Mouse (Mus musculus) hindbrain, embryonic 14.5 days (tissue): ENCODE measurements at regions not wholly inside any gene's neighbourhood (a gene's known extent, or its start where the extent isn't known, plus 50 kb on each side); places are given as distances from the start of the nearest gene placed in this dataset.

Experiments
- ATAC-seq: fragments of 200-750 bp; cut with Nextera tagmentation; 2 replicates; pipeline ENCODE4 v1.8.0; 2017; ENCODE audit warnings: moderate number of reproducible peaks, mild to moderate bottlenecking, moderate TSS enrichment, moderate library complexity; ENCODE audit not compliant: low FRiP score
- DNase-seq: peaks from one replicate; pipeline ENCODE4 v3.0.0-alpha.2; 2015; ENCODE audit warnings: low spot score
- H3K27ac ChIP-seq: fragments of 300-500 bp; sonication (generic); 2 replicates; pipeline ENCODE4 v1.5.1; 2014; ENCODE audit warnings: mild to moderate bottlenecking, moderate library complexity
- H3K27me3 ChIP-seq: fragments of 300-500 bp; sonication (generic); 2 replicates; pipeline ENCODE4 v1.6.1; 2014; ENCODE audit warnings: mild to moderate bottlenecking, low read length, mixed read lengths; ENCODE audit not compliant: control insufficient read depth, insufficient read depth
- H3K36me3 ChIP-seq: fragments of 300-500 bp; sonication (generic); replicated peaks from 2 replicates; pipeline ENCODE4 v1.6.1; 2014; ENCODE audit not compliant: control insufficient read depth, insufficient read depth
- H3K4me1 ChIP-seq: fragments of 300-500 bp; sonication (generic); replicated peaks from 2 replicates; pipeline ENCODE4 v1.6.1; 2014; ENCODE audit warnings: antibody characterized with exemption, low read length, mixed read lengths; ENCODE audit not compliant: control insufficient read depth, insufficient read depth
- H3K4me2 ChIP-seq: fragments of 300-500 bp; sonication (generic); replicated peaks from 2 replicates; pipeline ENCODE4 v1.6.1; 2014; ENCODE audit warnings: mild to moderate bottlenecking, moderate library complexity
- H3K4me3 ChIP-seq: fragments of 300-500 bp; sonication (generic); replicated peaks from 2 replicates; pipeline ENCODE4 v1.5.1; 2014; ENCODE audit warnings: mild to moderate bottlenecking, low read length
- H3K9ac ChIP-seq: fragments of 300-500 bp; sonication (generic); 2 replicates; pipeline ENCODE4 v1.6.1; 2014
- H3K9me3 ChIP-seq: fragments of 300-500 bp; sonication (generic); 2 replicates; pipeline ENCODE4 v1.6.1; 2016; ENCODE audit warnings: low read length; ENCODE audit not compliant: control insufficient read depth
- WGBS: fragments of 180-500 bp; shearing (Covaris S2); extraction: QIAGEN DNeasy Blood & Tissue Kit; methylation state at CpG from one replicate; pipeline ENCODE4 v1.1.7; 2014; 5-methylcytosine and 5-hydroxymethylcytosine counted together

DNA sequence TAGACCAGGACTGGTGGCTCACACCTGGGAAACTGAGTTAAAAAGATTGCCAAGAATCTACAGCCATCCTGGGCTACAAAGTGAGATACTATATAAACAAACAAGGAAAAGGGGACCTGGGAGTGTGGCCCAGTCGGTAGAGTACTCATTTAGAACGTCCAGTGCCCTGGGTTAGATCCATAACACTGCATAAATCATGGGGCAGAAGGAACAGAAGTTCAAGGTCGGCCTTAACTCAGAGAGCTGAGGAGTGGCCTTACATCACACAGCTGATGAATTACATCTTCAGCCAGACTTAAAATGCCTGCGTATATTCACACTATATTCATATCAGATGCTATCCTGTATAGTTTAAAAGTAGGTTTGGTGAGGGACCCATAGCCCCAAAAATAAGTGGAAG, 78.0 kb upstream of the Thy1 start:
- ATAC-seq, result no peak
- Histone ChIP-seq H3K4me1 (peaks cover 18% of the 10 kb centered on the region), H3K4me3 (no peak overlapping the region), H3K27ac (no peak overlapping the region), H3K9me3 (no peaks in the 10 kb centered on the region), H3K27me3 (no peaks in the 10 kb centered on the region), H3K4me2 (no peak overlapping the region), H3K36me3 (no peaks in the 10 kb centered on the region), H3K9ac (no peak overlapping the region)
- DNase-seq, result no peak
- WGBS, result 81% methylated on average over 4 of the region's 4 CpGs

DNA sequence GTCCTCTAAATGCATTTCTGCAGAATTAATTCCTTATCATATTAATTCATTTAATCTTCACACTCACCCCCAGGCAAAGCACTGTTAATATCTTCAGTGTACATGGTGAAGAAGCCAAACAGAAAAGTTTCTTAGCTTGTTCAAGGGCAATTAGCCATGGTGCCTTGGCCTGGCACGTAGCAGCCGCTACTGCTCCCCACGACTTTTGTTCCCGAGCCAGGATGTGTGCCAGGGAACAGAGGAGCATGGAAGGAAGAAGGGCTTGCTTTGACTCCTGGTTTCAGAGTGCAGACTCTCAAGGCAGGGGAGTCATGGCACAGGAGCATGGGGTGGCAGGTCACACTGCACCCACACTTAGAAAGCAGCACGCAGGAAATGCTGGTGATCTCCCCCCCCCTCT, 77.4 kb upstream of the Thy1 start:
- Histone ChIP-seq H3K36me3 (no peaks in the 10 kb centered on the region), H3K4me2 (no peak overlapping the region), H3K27ac (no peak overlapping the region), H3K27me3 (no peaks in the 10 kb centered on the region), H3K9ac (no peak overlapping the region), H3K4me1 (peaks cover 24% of the 10 kb centered on the region), H3K4me3 (no peak overlapping the region), H3K9me3 (no peaks in the 10 kb centered on the region)
- ATAC-seq, result no peak
- DNase-seq, result no peak
- 60% methylated on average over 5 of the region's 5 CpGs for WGBS

DNA sequence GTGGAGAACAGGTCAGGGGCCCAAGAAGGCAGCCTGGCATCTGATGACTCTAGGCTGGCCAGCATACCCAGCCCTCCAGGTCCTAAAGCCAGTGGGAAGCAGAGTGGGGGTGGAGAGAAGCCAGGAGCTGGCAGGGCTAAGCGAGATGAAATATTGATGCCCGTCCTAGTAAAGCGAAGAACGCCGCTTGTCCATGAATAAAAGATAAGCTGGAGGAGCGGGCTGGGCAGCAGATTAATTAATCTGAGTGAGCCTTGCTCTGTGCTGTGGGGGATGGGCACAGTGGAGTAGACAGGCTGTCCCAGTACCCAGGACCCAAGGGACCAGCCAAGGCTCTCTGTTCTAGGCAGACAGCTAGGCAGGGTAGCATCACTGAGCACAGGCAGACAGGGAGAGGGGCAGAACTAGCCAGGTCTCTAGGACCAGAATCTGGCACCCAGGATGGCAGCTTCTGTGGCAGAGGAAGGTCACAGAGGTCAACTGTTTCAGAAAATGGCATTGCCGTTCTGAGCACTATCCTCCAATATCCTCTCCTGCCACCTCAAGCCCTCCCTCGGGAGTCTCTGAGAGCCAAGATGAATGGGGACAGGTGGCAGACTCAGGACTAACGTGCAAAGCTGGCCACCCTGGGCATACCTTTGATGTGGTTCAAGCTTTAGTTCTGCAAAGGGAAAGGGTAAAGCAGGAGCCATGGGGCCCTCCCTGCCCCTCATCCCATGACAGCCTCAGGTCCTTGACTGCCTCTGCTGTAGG, 73.0 kb upstream of the Thy1 start:
- H3K4me1 ChIP-seq, result peaks cover 29% of the 10 kb centered on the region
- no peaks in the 10 kb centered on the region for H3K27me3 ChIP-seq
- H3K4me2 ChIP-seq, result peak overlapping the region; percentile 39
- H3K9ac ChIP-seq, result peak overlapping the region; percentile 44; the same call in 1 of the 2 replicates
- ATAC-seq (peak; percentile 81), DNase-seq (peak; percentile 67)
- peak overlapping the region; percentile 14 for H3K4me3 ChIP-seq
- no peaks in the 10 kb centered on the region for H3K36me3 ChIP-seq
- peak overlapping the region; percentile 73 for H3K27ac ChIP-seq
- WGBS, result 15% methylated on average over 9 of the region's 9 CpGs
- no peaks in the 10 kb centered on the region for H3K9me3 ChIP-seq

DNA sequence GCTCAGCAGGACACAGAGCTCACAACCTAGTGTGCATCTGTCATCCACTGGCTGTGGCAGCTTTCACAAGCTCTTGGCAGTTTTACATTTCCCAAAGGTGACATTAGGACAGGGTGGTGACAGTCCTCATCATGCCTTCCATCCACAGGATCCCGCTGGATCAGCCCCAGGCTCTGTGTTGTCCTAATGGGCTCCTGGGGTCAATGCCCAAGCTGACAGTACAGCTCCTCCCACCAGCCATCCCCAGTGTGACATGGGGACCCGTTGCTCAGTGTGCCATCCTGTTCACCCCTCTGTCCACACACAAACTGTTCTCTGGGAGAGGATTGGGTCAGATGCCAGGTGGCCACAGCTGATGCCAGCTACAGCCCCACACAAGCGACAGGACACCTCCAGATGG, 72.3 kb upstream of the Thy1 start:
- peak; percentile 39; the same call in 1 of the 2 replicates for ATAC-seq

DNA sequence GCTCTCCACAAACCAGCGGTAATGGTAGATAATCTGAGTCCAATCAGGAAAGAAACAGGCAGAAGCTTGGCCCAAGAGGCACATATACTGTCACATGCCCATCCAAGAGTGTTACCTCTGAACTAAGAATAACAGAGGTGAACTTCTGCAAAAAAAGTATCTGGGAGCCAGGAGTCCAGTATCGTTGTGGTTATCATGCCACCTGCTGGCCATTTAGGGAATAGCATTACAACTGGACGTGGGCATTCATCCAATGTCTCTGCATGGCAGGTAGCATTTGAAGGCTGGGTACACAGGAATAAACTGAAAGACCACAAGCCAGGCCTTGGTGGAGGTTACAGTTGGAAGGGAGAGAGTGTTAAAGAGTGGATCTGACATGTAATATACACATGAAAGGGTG, 70.9 kb upstream of the Thy1 start:
- Histone ChIP-seq H3K9ac (no peak overlapping the region), H3K4me2 (no peak overlapping the region), H3K9me3 (no peaks in the 10 kb centered on the region), H3K27ac (no peak overlapping the region), H3K27me3 (no peaks in the 10 kb centered on the region), H3K4me3 (no peak overlapping the region), H3K36me3 (no peaks in the 10 kb centered on the region), H3K4me1 (peaks cover 29% of the 10 kb centered on the region)
- 10% methylated on average over 3 of the region's 3 CpGs for WGBS
- no peak for ATAC-seq
- peak; percentile 90 for DNase-seq

More for the DNA sequence above, 72.3 kb upstream of the Thy1 start:
- H3K4me2 ChIP-seq, result no peak overlapping the region
- H3K4me1 ChIP-seq, result peaks cover 29% of the 10 kb centered on the region
- no peaks in the 10 kb centered on the region for H3K36me3 ChIP-seq
- DNase-seq, result no peak
- no peaks in the 10 kb centered on the region for H3K27me3 ChIP-seq
- H3K4me3 ChIP-seq, result no peak overlapping the region
- no peak overlapping the region for H3K27ac ChIP-seq
- H3K9ac ChIP-seq, result no peak overlapping the region
- 33% methylated on average over 3 of the region's 3 CpGs for WGBS
- no peaks in the 10 kb centered on the region for H3K9me3 ChIP-seq

DNA sequence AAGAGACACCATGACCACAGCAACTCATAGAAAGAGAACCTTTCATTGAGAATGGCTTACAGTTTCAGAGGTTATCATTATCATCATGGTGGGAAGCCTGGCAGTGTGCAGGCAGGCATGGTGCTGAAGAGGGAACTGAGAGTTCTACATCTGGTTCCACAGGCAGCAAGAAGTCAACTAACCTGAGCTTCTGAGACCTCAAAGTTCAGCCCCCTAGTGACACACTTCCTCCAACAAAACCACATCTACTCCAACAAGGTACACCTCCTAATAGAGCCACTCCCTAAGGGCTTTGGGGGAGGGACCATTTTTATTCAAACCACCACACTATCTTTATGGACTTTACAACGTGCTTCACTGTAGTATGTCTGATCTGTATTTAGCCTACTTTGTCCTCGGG, 67.8 kb upstream of the Thy1 start:
- peaks cover 9% of the 10 kb centered on the region for H3K4me1 ChIP-seq

DNA sequence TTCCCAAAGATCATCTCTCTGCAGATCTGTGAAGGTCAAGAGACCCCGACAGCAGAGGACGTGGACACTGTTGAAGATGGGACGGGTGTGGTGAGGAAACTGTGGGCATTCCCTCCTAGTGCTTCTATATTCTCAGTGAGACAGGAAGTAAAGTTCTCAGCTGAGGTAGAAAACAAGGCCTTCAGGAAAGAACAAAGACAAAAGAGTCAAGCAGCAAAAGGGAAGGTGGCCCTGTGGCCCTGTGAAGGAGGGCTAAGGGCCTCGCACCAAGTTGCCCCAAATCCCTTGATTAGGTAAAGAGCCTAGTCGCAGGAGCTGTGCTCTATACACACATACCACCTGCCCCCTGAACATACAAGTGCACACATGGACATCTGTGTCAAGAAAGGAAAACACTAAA, 66.8 kb upstream of the Thy1 start:
- Histone ChIP-seq H3K4me2 (no peak overlapping the region), H3K27me3 (no peaks in the 10 kb centered on the region), H3K4me1 (no peaks in the 10 kb centered on the region), H3K9ac (no peak overlapping the region), H3K9me3 (no peaks in the 10 kb centered on the region), H3K36me3 (no peaks in the 10 kb centered on the region), H3K4me3 (no peak overlapping the region), H3K27ac (no peak overlapping the region)
- DNase-seq (no peak), ATAC-seq (no peak)
- WGBS, result 93% methylated on average over 5 of the region's 5 CpGs

More for the DNA sequence above, 67.8 kb upstream of the Thy1 start:
- Histone ChIP-seq H3K27ac (no peak overlapping the region), H3K27me3 (no peaks in the 10 kb centered on the region), H3K4me3 (no peak overlapping the region), H3K9ac (no peak overlapping the region), H3K4me2 (no peak overlapping the region), H3K9me3 (no peaks in the 10 kb centered on the region), H3K36me3 (no peaks in the 10 kb centered on the region)
- ATAC-seq, result no peak
- WGBS, result 75% methylated on average over 2 of the region's 2 CpGs
- DNase-seq, result no peak

DNA sequence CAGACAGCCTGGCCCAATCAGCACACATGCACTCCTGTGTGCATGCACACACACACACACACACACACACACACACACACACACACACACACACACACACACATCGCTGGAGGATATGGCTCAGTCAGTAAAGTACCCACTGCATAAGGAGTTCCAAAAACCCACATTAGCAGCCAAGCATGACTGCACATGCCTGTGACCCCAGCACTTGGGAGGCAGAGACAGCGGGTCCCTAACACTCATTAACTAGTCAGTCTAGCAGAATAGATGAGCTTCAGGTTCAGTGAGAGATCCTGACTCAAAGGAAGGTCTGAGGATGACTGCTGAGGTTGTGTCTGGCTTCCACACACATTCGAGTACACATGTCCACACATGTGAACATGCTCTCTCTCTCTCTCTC, 65.4 kb upstream of the Thy1 start:
- ATAC-seq (no peak), DNase-seq (no peak)
- Histone ChIP-seq H3K4me1 (no peaks in the 10 kb centered on the region), H3K4me3 (no peak overlapping the region), H3K27ac (no peak overlapping the region), H3K9me3 (no peaks in the 10 kb centered on the region), H3K9ac (no peak overlapping the region), H3K36me3 (no peaks in the 10 kb centered on the region), H3K4me2 (no peak overlapping the region), H3K27me3 (no peaks in the 10 kb centered on the region)
- 67% methylated on average over 3 of the region's 3 CpGs for WGBS

DNA sequence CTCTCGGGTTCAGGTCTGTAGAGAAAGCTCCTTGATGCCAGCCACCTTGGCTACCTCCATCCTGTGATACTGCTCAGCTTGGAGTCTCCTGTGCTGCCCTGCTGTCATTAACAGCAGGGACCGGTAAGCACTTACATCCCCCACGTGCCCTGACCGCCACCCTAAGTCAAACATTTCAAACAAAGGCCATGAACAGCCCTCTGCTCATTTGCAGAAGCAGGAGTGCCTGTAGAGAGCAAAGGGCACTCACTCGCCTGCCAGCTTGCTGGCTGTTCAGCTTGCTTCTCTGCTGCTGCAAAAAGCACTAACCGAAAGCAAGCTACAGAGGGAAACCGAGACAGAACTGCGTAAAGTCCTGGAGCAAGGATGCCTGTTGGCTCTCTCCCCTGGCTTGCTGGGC, 61.8 kb upstream of the Thy1 start:
- DNase-seq (no peak), ATAC-seq (no peak)
- Histone ChIP-seq H3K27me3 (no peaks in the 10 kb centered on the region), H3K27ac (no peak overlapping the region), H3K9me3 (no peaks in the 10 kb centered on the region), H3K4me1 (no peaks in the 10 kb centered on the region), H3K9ac (no peak overlapping the region), H3K4me3 (no peak overlapping the region), H3K4me2 (no peak overlapping the region), H3K36me3 (no peaks in the 10 kb centered on the region)
- 34% methylated on average over 8 of the region's 8 CpGs for WGBS
